Mouse (Mus musculus) embryonic facial prominence, embryonic 11.5 days (tissue): ENCODE data around the gene Trpv2. TPM values are rescaled to one million over a fixed set of nuclear protein-coding genes. Genes with fewer than 3 reads are reported as not detected.
A peak's percentile ranks its signal among the peaks of the same experiment; 100 is the strongest.
"Not testable (repeated sequence)": the region's sequence is repeated elsewhere in the genome, so short reads cannot be mapped to it uniquely, and the experiment has no call there.

Source experiments
- ATAC-seq: fragments of 200-750 bp; cut with Nextera tagmentation; replicated peaks from 2 replicates; pipeline ENCODE4 v1.8.0; 2017; ENCODE audit warnings: low read depth; ENCODE audit not compliant: insufficient number of reproducible peaks, low FRiP score, low TSS enrichment
- DNase-seq: peaks from one replicate; pipeline ENCODE4 v3.0.0-alpha.2; 2015; ENCODE audit warnings: low spot score
- H3K27ac ChIP-seq: fragments of 300-500 bp; sonication (generic); replicated peaks from 2 replicates; pipeline ENCODE4 v1.5.1; 2014; ENCODE audit warnings: mild to moderate bottlenecking, low read depth, low read length, control low read depth
- H3K27me3 ChIP-seq: fragments of 300-500 bp; sonication (generic); 2 replicates; pipeline ENCODE4 v1.6.1; 2014; ENCODE audit warnings: mild to moderate bottlenecking, low read length, moderate library complexity, mixed read lengths; ENCODE audit not compliant: control insufficient read depth, insufficient read depth
- H3K36me3 ChIP-seq: fragments of 300-500 bp; sonication (generic); replicated peaks from 2 replicates; pipeline ENCODE4 v1.6.1; 2014; ENCODE audit warnings: low read depth, mild to moderate bottlenecking, low read length, moderate library complexity, mixed read lengths; ENCODE audit not compliant: control insufficient read depth, insufficient read depth
- H3K4me1 ChIP-seq: fragments of 300-500 bp; sonication (generic); 2 replicates; pipeline ENCODE4 v1.6.1; 2014; ENCODE audit warnings: low read length, mixed read lengths; ENCODE audit not compliant: control insufficient read depth, insufficient read depth
- H3K4me2 ChIP-seq: fragments of 300-500 bp; sonication (generic); 2 replicates; pipeline ENCODE4 v1.6.1; 2014; ENCODE audit warnings: low read depth, mild to moderate bottlenecking, control low read depth, low read length, moderate library complexity
- H3K4me3 ChIP-seq: fragments of 300-500 bp; sonication (generic); 2 replicates; pipeline ENCODE4 v1.5.1; 2014; ENCODE audit warnings: low read depth, low read length, control low read depth
- H3K9ac ChIP-seq: fragments of 300-500 bp; sonication (generic); replicated peaks from 2 replicates; pipeline ENCODE4 v1.6.1; 2014; ENCODE audit warnings: mild to moderate bottlenecking, control low read depth, low read length
- H3K9me3 ChIP-seq: fragments of 300-500 bp; sonication (generic); replicated peaks from 2 replicates; pipeline ENCODE4 v1.6.1; 2016; ENCODE audit warnings: mild to moderate bottlenecking, low read length, inconsistent platforms, mixed read lengths; ENCODE audit not compliant: control insufficient read depth
- WGBS: fragments of 180-500 bp; shearing (Covaris S2); extraction: QIAGEN DNeasy Blood & Tissue Kit; methylation state at CpG from one replicate; pipeline ENCODE4 v1.1.7; 2014; 5-methylcytosine and 5-hydroxymethylcytosine counted together
- polyA plus RNA-seq: library from polyadenylated mRNA; unstranded; fragments of >200 nt; fragmentation: Nextera tagmentation; extraction: Ambion mirVana; gene quantifications from 2 replicates; pipeline ENCODE4 v1.2.1, GENCODE M21; 2014

Trpv2 gene
- polyA plus RNA-seq, 1 experiment from 2014 or later: 4.2 TPM

DNA sequence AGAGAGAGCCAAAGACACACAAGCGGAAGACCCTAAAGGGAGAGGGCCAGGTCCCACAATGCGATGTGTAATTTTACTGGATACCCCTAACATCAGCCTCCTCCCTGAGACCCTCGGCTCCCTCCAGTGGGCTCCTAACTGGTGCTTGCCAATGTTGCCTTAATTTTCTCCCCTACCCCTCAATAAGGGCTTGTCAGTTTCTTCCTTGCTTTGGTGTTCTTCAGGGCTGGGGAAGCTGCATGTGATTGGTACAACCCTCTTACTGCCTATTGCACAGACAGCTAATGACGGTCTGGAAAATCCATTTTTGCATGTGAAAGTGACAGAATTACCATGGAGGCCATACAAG lies 72.2 kb downstream of the Trpv2 start:
- H3K9ac ChIP-seq: peak overlapping the region; percentile 5
- no peak overlapping the region for H3K27ac ChIP-seq
- no peak for DNase-seq
- no peaks in the 10 kb centered on the region for H3K27me3 ChIP-seq
- WGBS: 59% methylated on average over 4 of the region's 4 CpGs
- ATAC-seq: no peak
- peak overlapping the region; percentile 79 for H3K4me3 ChIP-seq
- H3K36me3 ChIP-seq: no peaks in the 10 kb centered on the region
- peak overlapping the region; percentile 32 for H3K4me2 ChIP-seq
- H3K4me1 ChIP-seq: peaks cover 7% of the 10 kb centered on the region
- no peaks in the 10 kb centered on the region for H3K9me3 ChIP-seq

DNA sequence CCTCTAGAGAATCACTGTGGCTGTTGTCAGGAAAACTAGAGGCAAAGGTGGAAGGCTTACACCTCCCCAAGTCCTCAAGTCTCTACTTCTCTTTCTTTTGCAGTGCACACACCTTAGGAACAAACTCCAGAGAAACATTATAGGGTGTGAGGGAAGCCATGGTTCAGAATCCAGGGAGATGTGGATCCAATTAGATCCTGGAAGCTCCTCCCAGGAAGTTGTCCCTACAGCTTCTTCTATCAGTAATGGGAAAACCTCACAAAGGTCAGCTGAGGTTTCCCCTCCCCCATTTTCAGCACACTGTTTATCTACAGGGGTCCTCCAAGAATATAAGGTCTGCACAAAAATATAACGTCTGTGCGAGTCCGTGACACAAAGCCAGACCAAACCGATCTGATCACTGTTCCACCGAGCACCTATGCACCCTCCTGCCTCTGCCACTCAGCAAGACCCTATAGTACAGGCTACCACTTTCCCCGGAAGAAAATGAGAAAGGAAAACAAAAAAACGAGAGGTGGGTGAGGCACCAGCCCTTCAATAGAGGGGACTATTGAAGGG lies 72.8 kb downstream of the Trpv2 start:
- Histone ChIP-seq H3K4me2 (peak overlapping the region; percentile 96), H3K4me1 (peaks cover 7% of the 10 kb centered on the region), H3K9me3 (no peaks in the 10 kb centered on the region), H3K4me3 (peak overlapping the region; percentile 79), H3K9ac (no peak overlapping the region; the same call in 1 of the 2 replicates), H3K27me3 (no peaks in the 10 kb centered on the region), H3K27ac (no peak overlapping the region), H3K36me3 (no peaks in the 10 kb centered on the region)
- DNase-seq: no peak
- 43% methylated on average over 7 of the region's 7 CpGs for WGBS
- ATAC-seq: 0 out of 2 replicates have a peak, but pooled peaks have one; percentile 3

DNA sequence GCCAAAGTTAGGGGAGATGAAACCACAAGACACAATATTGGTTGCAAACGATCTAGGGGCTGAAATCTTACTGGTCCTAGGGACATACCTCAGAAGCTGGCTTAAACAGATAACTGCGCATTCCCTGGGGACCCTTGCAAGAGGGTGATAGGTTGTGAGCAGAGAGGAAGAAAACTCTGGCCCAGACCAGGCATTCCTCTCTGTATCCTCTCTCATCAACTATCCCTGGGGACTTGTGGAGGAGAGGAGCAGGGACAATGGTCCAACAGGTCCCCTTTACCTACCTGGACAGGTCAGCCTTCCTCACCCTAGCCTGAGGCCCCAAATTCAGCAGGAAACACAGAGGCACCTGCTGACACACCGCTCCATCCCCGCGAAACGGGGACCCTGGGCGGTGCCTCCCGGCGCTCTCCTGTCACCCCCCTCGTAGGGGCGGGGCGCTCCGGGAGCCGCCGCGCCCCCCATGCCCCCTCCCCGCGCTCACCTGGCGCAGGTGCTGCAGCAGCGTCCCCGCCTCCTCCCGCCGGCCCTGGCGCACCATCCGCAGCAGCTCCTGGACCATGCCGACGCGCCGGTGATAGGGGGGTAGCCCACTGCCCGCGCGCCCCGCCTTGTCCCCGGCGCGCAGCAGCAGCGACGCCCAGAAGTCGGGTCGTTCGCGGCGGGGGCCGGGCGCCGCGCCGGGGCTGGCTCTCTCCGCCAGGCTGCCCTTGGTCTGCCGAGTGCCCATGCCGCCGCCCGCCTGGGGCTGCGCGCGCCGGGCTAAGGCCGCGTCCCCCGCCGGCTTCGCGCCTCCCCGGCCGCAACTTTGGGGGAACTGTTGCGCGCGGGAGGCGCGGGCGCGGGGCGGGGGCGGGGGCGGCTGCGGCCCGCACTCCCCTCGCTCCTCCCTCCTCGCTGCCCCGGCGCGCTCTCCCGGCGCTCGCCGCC lies 73.6 kb downstream of the Trpv2 start, which contains the start of gene Lrrc75a:
Lrrc75a (minus strand) TSS at position 863 of the 930 bp plus-strand sequence.
- peak within 1 kb of the TSS; percentile 96 for H3K4me2 ChIP-seq
- H3K4me3 ChIP-seq: peak within 1 kb of the TSS; percentile 79
- WGBS: 1% methylated on average over 25 of the region's 86 CpGs
- DNase-seq: peak; percentile 30
- peaks cover 7% of the 10 kb centered on the region for H3K4me1 ChIP-seq
- no peaks in the 10 kb centered on the region for H3K9me3 ChIP-seq
- no peaks in the 10 kb centered on the region for H3K27me3 ChIP-seq
- peak; percentile 67 for ATAC-seq
- peak within 1 kb of the TSS; percentile 83 for H3K27ac ChIP-seq
- peak within 1 kb of the TSS; percentile 85 for H3K9ac ChIP-seq
- no peaks in the 10 kb centered on the region; the same call in 1 of the 2 replicates for H3K36me3 ChIP-seq

DNA sequence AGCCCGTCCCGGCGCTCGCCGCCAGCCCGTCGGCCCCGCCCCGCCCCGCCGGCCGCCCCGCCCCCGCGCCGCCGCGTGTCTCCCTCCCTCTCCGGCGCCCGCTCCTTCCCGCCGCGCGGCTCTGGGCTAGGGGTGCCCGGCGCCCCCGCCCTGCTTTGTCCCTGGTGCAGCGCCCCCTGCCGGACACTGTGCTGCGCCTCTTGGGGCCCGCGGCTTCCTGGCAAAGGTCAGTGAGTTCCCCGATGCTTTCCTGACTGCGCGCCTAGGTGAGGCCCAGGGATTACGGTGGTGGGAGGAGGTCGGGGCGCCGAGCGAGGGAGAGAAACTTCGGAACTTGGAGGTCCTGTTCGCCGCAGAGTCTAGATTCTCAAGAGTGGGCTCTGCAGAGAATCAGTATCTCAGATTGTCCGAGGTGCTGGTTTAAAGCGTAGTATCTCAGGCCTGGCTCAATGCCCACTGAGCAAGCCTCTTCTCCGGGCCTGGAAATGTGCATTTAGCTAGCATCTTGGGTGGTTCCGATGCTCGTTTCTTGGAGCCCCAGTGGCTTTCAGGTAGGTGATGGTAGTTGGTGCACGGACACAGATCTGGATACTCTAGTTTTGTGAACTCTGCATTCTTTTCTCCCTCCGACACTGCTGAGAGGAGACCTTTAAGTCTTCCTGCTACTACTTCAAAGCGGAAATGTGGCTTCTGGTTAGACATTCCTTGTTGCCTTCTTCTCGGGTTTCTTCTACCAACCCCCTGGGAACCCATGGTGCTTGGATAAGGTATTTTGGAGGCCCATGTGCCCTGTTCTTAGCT lies 74.5 kb downstream of the Trpv2 start, which contains the start of gene Mmgt2:
Mmgt2 (plus strand) TSS at position 74 of the 801 bp plus-strand sequence.
- H3K4me3 ChIP-seq: peak within 1 kb of the TSS; percentile 79
- no peaks in the 10 kb centered on the region for H3K27me3 ChIP-seq
- H3K27ac ChIP-seq: peak within 1 kb of the TSS; percentile 83
- WGBS: under 1% methylated on average over 29 of the region's 53 CpGs
- DNase-seq: peak; percentile 96
- peak within 1 kb of the TSS; percentile 85 for H3K9ac ChIP-seq
- peaks cover 7% of the 10 kb centered on the region for H3K4me1 ChIP-seq
- peak; percentile 93 for ATAC-seq
- no peaks in the 10 kb centered on the region; the same call in 1 of the 2 replicates for H3K36me3 ChIP-seq
- H3K9me3 ChIP-seq: no peaks in the 10 kb centered on the region
- H3K4me2 ChIP-seq: peak within 1 kb of the TSS; percentile 96

DNA sequence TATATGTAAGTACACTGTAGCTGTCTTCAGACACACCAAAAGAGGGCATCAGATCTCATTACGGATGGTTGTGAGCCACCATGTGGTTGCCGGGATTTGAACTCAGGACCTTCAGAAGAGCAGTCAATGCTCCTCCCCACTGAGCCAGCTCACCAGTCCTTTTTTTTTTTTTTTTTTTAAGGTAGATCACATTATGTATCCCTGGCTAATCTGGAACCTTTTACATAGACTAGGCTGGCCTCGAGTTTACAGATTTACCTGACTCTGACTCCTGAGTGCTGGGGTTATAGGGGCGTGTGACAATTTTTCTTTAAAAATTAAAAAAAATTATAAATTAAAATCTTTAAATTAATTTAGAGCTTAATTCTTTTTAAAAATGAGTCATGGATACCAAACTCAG lies 75.5 kb downstream of the Trpv2 start:
- 85% methylated on average over 4 of the region's 4 CpGs for WGBS
- H3K4me2 ChIP-seq, H3K36me3 ChIP-seq, H3K9me3 ChIP-seq, DNase-seq, H3K9ac ChIP-seq, ATAC-seq, H3K27ac ChIP-seq, H3K4me1 ChIP-seq, H3K4me3 ChIP-seq, H3K27me3 ChIP-seq: not testable (repeated sequence)

Other genes with a start within 250 kb of the Trpv2 start
- gene Pigl, start 116.0 kb upstream of the Trpv2 start, polyA plus RNA-seq: 12.1 and 14.2 TPM in 2 replicates
- gene Ncor1, start 115.9 kb upstream of the Trpv2 start, polyA plus RNA-seq: 157 and 170 TPM in 2 replicates
- gene Cenpv, start 35.2 kb upstream of the Trpv2 start, polyA plus RNA-seq: 46.2 and 49.8 TPM in 2 replicates
- gene Ubb, start 23.3 kb upstream of the Trpv2 start, polyA plus RNA-seq: 3,780 and 3,916 TPM in 2 replicates
- gene Lrrc75a, start 74.0 kb downstream of the Trpv2 start, polyA plus RNA-seq: 14.2 and 16.8 TPM in 2 replicates
- 44.4 and 49.9 TPM in 2 replicates for gene Mmgt2, start 74.2 kb downstream of the Trpv2 start, polyA plus RNA-seq
- gene Zfp287, start 157.4 kb downstream of the Trpv2 start, polyA plus RNA-seq: 11.6 and 11.9 TPM in 2 replicates
- gene Gm10428, start 178.6 kb downstream of the Trpv2 start, polyA plus RNA-seq: not detected in 2 replicates
- gene Zfp286, start 215.0 kb downstream of the Trpv2 start, polyA plus RNA-seq: 34.3 and 36.2 TPM in 2 replicates
- 6.2 and 6.5 TPM in 2 replicates for gene Trim16, start 245.7 kb downstream of the Trpv2 start, polyA plus RNA-seq